ENCODE assay signal across 25 mouse cellular contexts in the genomic region with DNA sequence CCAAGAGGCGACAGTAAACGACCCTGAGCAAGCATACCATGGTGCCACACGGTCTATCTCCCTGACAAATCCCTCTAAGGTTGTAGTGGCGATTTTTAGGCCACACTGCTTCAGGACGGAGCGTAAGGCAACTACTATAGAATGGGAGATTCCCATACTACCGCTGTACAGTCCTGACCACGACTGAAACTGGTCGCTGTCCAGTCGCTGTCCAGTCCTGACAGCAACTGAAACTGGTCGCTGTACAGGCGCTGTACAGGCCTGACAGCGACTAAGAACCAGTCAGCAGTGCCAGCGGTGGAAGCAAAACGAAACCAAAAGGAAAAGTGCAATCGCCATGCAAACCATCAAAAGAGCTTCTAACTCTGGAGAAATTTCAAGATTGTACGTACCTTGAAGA. TPM values are rescaled to one million over a fixed set of nuclear protein-coding genes. Genes with fewer than 3 reads are reported as not detected.
"Had no signal": no experiment of that assay in that cellular context is flagged by ENCODE, and none has a peak within 500 bp of the region (broad histone marks: within the 10 kb centered on the region; RNA-seq: fewer than 3 reads in every experiment).

No protein-coding gene starts in this region.

- H3K4me2 ChIP-seq: liver, embryonic 12.5 days; lung, embryonic 15.5 days; midbrain, embryonic 12.5 days; midbrain, embryonic 15.5 days; neural tube, embryonic 13.5 days; neural tube, embryonic 15.5 days had no signal

- H3K27ac ChIP-seq: liver, embryonic 12.5 days; liver, embryonic 14.5 days; lung, embryonic 15.5 days; midbrain, embryonic 10.5 days; midbrain, embryonic 12.5 days; midbrain, embryonic 15.5 days; neural tube, embryonic 13.5 days; neural tube, embryonic 15.5 days had no signal

- H3K9ac ChIP-seq: liver, embryonic 12.5 days; liver, embryonic 14.5 days; lung, embryonic 15.5 days; midbrain, embryonic 12.5 days; midbrain, embryonic 15.5 days; neural tube, embryonic 13.5 days; neural tube, embryonic 15.5 days had no signal

- H3K4me3 ChIP-seq: liver, embryonic 12.5 days; lung, embryonic 15.5 days; midbrain, embryonic 10.5 days; midbrain, embryonic 12.5 days; midbrain, embryonic 15.5 days; neural tube, embryonic 13.5 days; neural tube, embryonic 15.5 days had no signal

- H3K4me1 ChIP-seq: liver, embryonic 12.5 days; lung, embryonic 15.5 days; midbrain, embryonic 10.5 days; midbrain, embryonic 12.5 days; midbrain, embryonic 15.5 days; neural tube, embryonic 13.5 days; neural tube, embryonic 15.5 days had no signal

- H3K36me3 ChIP-seq: liver, embryonic 12.5 days; lung, embryonic 15.5 days; midbrain, embryonic 10.5 days; midbrain, embryonic 12.5 days; midbrain, embryonic 15.5 days; neural tube, embryonic 13.5 days; neural tube, embryonic 15.5 days had no signal

- H3K9me3 ChIP-seq: lung, embryonic 15.5 days; midbrain, embryonic 12.5 days; midbrain, embryonic 15.5 days; neural tube, embryonic 13.5 days; neural tube, embryonic 15.5 days had no signal

- H3K27me3 ChIP-seq: liver, embryonic 12.5 days; lung, embryonic 15.5 days; midbrain, embryonic 12.5 days; midbrain, embryonic 15.5 days; neural tube, embryonic 13.5 days; neural tube, embryonic 15.5 days had no signal

- DNase-seq: lung, adult 18-20 months; lung, postnatal 10 days; lung, postnatal 4 days; right cerebral cortex, postnatal 14 days; thymus, adult 18-20 months; thymus, postnatal 14 days; thymus, postnatal 36 days had no signal

RNA-seq across cellular contexts. Expression of a gene that starts 22.7 kb away (rescaled TPM):
- total RNA-seq: megakaryocyte, adult 5-6 weeks; megakaryocyte-erythroid progenitor cell, adult 5-6 weeks; midbrain, postnatal 0 days; monocyte, adult 5-6 weeks had no signal
- polyA plus RNA-seq: lung, embryonic 15.5 days; midbrain, embryonic 12.5 days; midbrain, embryonic 15.5 days; midbrain, postnatal 0 days; neural tube, embryonic 11.5 days; neural tube, embryonic 13.5 days; neural tube, embryonic 15.5 days; spleen, adult 2 months; stomach, embryonic 14.5 days; stomach, embryonic 16.5 days; thymus, postnatal 0 days had no signal

RNA-seq across cellular contexts. Expression of a gene that starts 30.1 kb away (rescaled TPM):
- total RNA-seq: megakaryocyte, adult 5-6 weeks; megakaryocyte-erythroid progenitor cell, adult 5-6 weeks; midbrain, postnatal 0 days; monocyte, adult 5-6 weeks had no signal
- polyA plus RNA-seq: liver, embryonic 12.5 days; liver, embryonic 14.5 days; liver, embryonic 16.5 days; lung, embryonic 15.5 days; midbrain, embryonic 10.5 days; midbrain, embryonic 12.5 days; midbrain, embryonic 15.5 days; midbrain, postnatal 0 days; neural tube, embryonic 11.5 days; neural tube, embryonic 13.5 days; neural tube, embryonic 15.5 days; spleen, adult 2 months; stomach, embryonic 14.5 days; stomach, embryonic 16.5 days; thymus, postnatal 0 days had no signal

RNA-seq across cellular contexts. Expression of a gene that starts 36.9 kb away (rescaled TPM):
- total RNA-seq: megakaryocyte, adult 5-6 weeks; megakaryocyte-erythroid progenitor cell, adult 5-6 weeks; midbrain, postnatal 0 days; monocyte, adult 5-6 weeks had no signal
- polyA plus RNA-seq: liver, embryonic 12.5 days; liver, embryonic 14.5 days; liver, embryonic 16.5 days; lung, embryonic 15.5 days; midbrain, embryonic 10.5 days; midbrain, embryonic 12.5 days; midbrain, embryonic 15.5 days; midbrain, postnatal 0 days; neural tube, embryonic 11.5 days; neural tube, embryonic 13.5 days; neural tube, embryonic 15.5 days; spleen, adult 2 months; stomach, embryonic 14.5 days; stomach, embryonic 16.5 days; thymus, postnatal 0 days had no signal

RNA-seq across cellular contexts. Expression of a gene that starts 46.4 kb away (rescaled TPM):
- total RNA-seq: megakaryocyte, adult 5-6 weeks; megakaryocyte-erythroid progenitor cell, adult 5-6 weeks; midbrain, postnatal 0 days; monocyte, adult 5-6 weeks had no signal
- polyA plus RNA-seq: liver, embryonic 12.5 days; liver, embryonic 14.5 days; liver, embryonic 16.5 days; lung, embryonic 15.5 days; midbrain, embryonic 10.5 days; midbrain, embryonic 12.5 days; midbrain, embryonic 15.5 days; midbrain, postnatal 0 days; neural tube, embryonic 11.5 days; neural tube, embryonic 13.5 days; neural tube, embryonic 15.5 days; spleen, adult 2 months; stomach, embryonic 14.5 days; stomach, embryonic 16.5 days; thymus, postnatal 0 days had no signal

RNA-seq across cellular contexts. Expression of a gene that starts 49.0 kb away (rescaled TPM):
- total RNA-seq: megakaryocyte, adult 5-6 weeks; megakaryocyte-erythroid progenitor cell, adult 5-6 weeks; midbrain, postnatal 0 days; monocyte, adult 5-6 weeks had no signal
- polyA plus RNA-seq: liver, embryonic 12.5 days; liver, embryonic 14.5 days; liver, embryonic 16.5 days; lung, embryonic 15.5 days; midbrain, embryonic 10.5 days; midbrain, embryonic 12.5 days; midbrain, embryonic 15.5 days; midbrain, postnatal 0 days; neural tube, embryonic 11.5 days; neural tube, embryonic 13.5 days; neural tube, embryonic 15.5 days; spleen, adult 2 months; stomach, embryonic 14.5 days; stomach, embryonic 16.5 days; thymus, postnatal 0 days had no signal
